Mouse (Mus musculus) midbrain, embryonic 16.5 days (tissue): ENCODE results near the gene Cfap77. TPM values are rescaled to one million over a fixed set of nuclear protein-coding genes. Genes with fewer than 3 reads are reported as not detected.

ENCODE experiments used
- ATAC-seq: fragments of 200-750 bp; cut with Nextera tagmentation; 2 replicates; pipeline ENCODE4 v1.8.0; 2017; ENCODE audit warnings: moderate TSS enrichment
- H3K27ac ChIP-seq: fragments of 300-500 bp; sonication (generic); 2 replicates; pipeline ENCODE4 v1.5.1; 2014; ENCODE audit warnings: mild to moderate bottlenecking, low read length, mixed read lengths
- H3K27me3 ChIP-seq: fragments of 300-500 bp; sonication (generic); 2 replicates; pipeline ENCODE4 v1.6.1; 2014; ENCODE audit warnings: low read depth, low read length, mixed read lengths; ENCODE audit not compliant: control insufficient read depth, insufficient read depth
- H3K36me3 ChIP-seq: fragments of 300-500 bp; sonication (generic); 2 replicates; pipeline ENCODE4 v1.6.1; 2014; ENCODE audit warnings: mild to moderate bottlenecking, low read length, moderate library complexity, mixed read lengths; ENCODE audit not compliant: control insufficient read depth, insufficient read depth
- H3K4me1 ChIP-seq: fragments of 300-500 bp; sonication (generic); 2 replicates; pipeline ENCODE4 v1.6.1; 2014; ENCODE audit warnings: mild to moderate bottlenecking, low read length, mixed read lengths; ENCODE audit not compliant: control insufficient read depth, insufficient read depth
- H3K4me2 ChIP-seq: fragments of 300-500 bp; sonication (generic); 2 replicates; pipeline ENCODE4 v1.6.1; 2014; ENCODE audit warnings: mild to moderate bottlenecking, low read length, mixed read lengths
- H3K4me3 ChIP-seq: fragments of 300-500 bp; sonication (generic); 2 replicates; pipeline ENCODE4 v1.5.1; 2014; ENCODE audit warnings: low read depth, mild to moderate bottlenecking, low read length, moderate library complexity, mixed read lengths
- H3K9ac ChIP-seq: fragments of 300-500 bp; sonication (generic); 2 replicates; pipeline ENCODE4 v1.6.1; 2014; ENCODE audit warnings: low read depth, low read length, mixed read lengths
- H3K9me3 ChIP-seq: fragments of 300-500 bp; sonication (generic); replicated peaks from 2 replicates; pipeline ENCODE4 v1.6.1; 2014; ENCODE audit warnings: mild to moderate bottlenecking, low read length, mixed read lengths; ENCODE audit not compliant: control insufficient read depth, poor library complexity, severe bottlenecking
- WGBS: fragments of 180-500 bp; shearing (Covaris S2); extraction: QIAGEN DNeasy Blood & Tissue Kit; methylation state at CpG from one replicate; pipeline ENCODE4 v1.1.7; 2014; 5-methylcytosine and 5-hydroxymethylcytosine counted together
- polyA plus RNA-seq: library from polyadenylated mRNA; unstranded; fragments of >200 nt; fragmentation: Nextera tagmentation; extraction: Ambion mirVana; gene quantifications from 2 replicates; pipeline ENCODE4 v1.2.1, GENCODE M21; 2015

Gene Cfap77
- polyA plus RNA-seq, 1 experiment from 2014 or later = 1.2 TPM

GRCm38 (mm10) chr2:29054545-29054935 is 326 bp downstream of the Cfap77 start:
- H3K9ac ChIP-seq = peak overlapping the region; percentile 66
- H3K27me3 ChIP-seq = peaks cover 18% of the 10 kb centered on the region
- no peaks in the 10 kb centered on the region for H3K36me3 ChIP-seq
- peaks cover 10% of the 10 kb centered on the region; the same call in 1 of the 2 replicates for H3K4me1 ChIP-seq
- no peak overlapping the region for H3K27ac ChIP-seq
- H3K4me2 ChIP-seq = peak overlapping the region; percentile 81
- WGBS = under 1% methylated on average over 29 of the region's 30 CpGs
- ATAC-seq = peak; percentile 38
- H3K9me3 ChIP-seq = no peaks in the 10 kb centered on the region
- H3K4me3 ChIP-seq = peak overlapping the region; percentile 47

GRCm38 (mm10) chr2:29053802-29054544 is 893 bp downstream of the Cfap77 start:
- H3K4me3 ChIP-seq = peak overlapping the region; percentile 47
- H3K36me3 ChIP-seq = no peaks in the 10 kb centered on the region
- ATAC-seq = peak; percentile 57
- H3K9me3 ChIP-seq = no peaks in the 10 kb centered on the region
- no peak overlapping the region for H3K27ac ChIP-seq
- H3K9ac ChIP-seq = no peak overlapping the region
- 2% methylated on average over 20 of the region's 20 CpGs for WGBS
- H3K4me1 ChIP-seq = peaks cover 10% of the 10 kb centered on the region; the same call in 1 of the 2 replicates
- peak overlapping the region; percentile 81 for H3K4me2 ChIP-seq
- H3K27me3 ChIP-seq = peaks cover 18% of the 10 kb centered on the region

- peak; percentile 34 for ATAC-seq
- no peak overlapping the region for H3K4me2 ChIP-seq
- no peaks in the 10 kb centered on the region for H3K36me3 ChIP-seq
- H3K9me3 ChIP-seq = no peaks in the 10 kb centered on the region
- no peak overlapping the region for H3K4me3 ChIP-seq
- no peak overlapping the region for H3K27ac ChIP-seq
- 28% methylated on average over 4 of the region's 4 CpGs for WGBS
- H3K4me1 ChIP-seq = peaks cover 10% of the 10 kb centered on the region; the same call in 1 of the 2 replicates
- no peak overlapping the region for H3K9ac ChIP-seq
- peaks cover 17% of the 10 kb centered on the region for H3K27me3 ChIP-seq
These were observed 1.9 kb downstream of the Cfap77 start for GRCm38 (mm10) chr2:29052943-29053454.

GRCm38 (mm10) chr2:29051932-29052331 is 2.9 kb downstream of the Cfap77 start:
- H3K27me3 ChIP-seq = peaks cover 18% of the 10 kb centered on the region
- WGBS = 32% methylated on average over 5 of the region's 5 CpGs
- H3K4me3 ChIP-seq = no peak overlapping the region
- H3K27ac ChIP-seq = no peak overlapping the region
- H3K4me1 ChIP-seq = peaks cover 10% of the 10 kb centered on the region; the same call in 1 of the 2 replicates
- no peaks in the 10 kb centered on the region for H3K36me3 ChIP-seq
- H3K9ac ChIP-seq = no peak overlapping the region
- H3K4me2 ChIP-seq = no peak overlapping the region
- ATAC-seq = no peak
- no peaks in the 10 kb centered on the region for H3K9me3 ChIP-seq

- Histone ChIP-seq H3K4me2 (peak overlapping the region; percentile 39), H3K9me3 (no peaks in the 10 kb centered on the region), H3K9ac (peak overlapping the region; percentile 27; the same call in 1 of the 2 replicates), H3K27ac (no peak overlapping the region), H3K4me1 (peaks cover 11% of the 10 kb centered on the region; the same call in 1 of the 2 replicates), H3K27me3 (peaks cover 8% of the 10 kb centered on the region), H3K4me3 (0 out of 2 replicates have a peak overlapping the region, but pooled peaks have one; percentile 10), H3K36me3 (no peaks in the 10 kb centered on the region)
- ATAC-seq = no peak
- WGBS = 4% methylated on average over 16 of the region's 16 CpGs
These were observed 8.7 kb downstream of the Cfap77 start for GRCm38 (mm10) chr2:29046151-29046550.

- WGBS = 93% methylated on average over 5 of the region's 5 CpGs
These were observed 12.7 kb downstream of the Cfap77 start for GRCm38 (mm10) chr2:29042124-29042523.

GRCm38 (mm10) chr2:29041477-29041768 is 13.4 kb downstream of the Cfap77 start:
- Histone ChIP-seq H3K27me3 (peaks cover 5% of the 10 kb centered on the region; the same call in 1 of the 2 replicates), H3K9me3 (no peaks in the 10 kb centered on the region), H3K4me2 (no peak overlapping the region), H3K27ac (peak overlapping the region; percentile 57; the same call in 1 of the 2 replicates), H3K36me3 (no peaks in the 10 kb centered on the region), H3K4me1 (peaks cover 17% of the 10 kb centered on the region), H3K4me3 (no peak overlapping the region), H3K9ac (peak overlapping the region; percentile 25; the same call in 1 of the 2 replicates)
- WGBS = 13% methylated on average over 8 of the region's 8 CpGs
- no peak for ATAC-seq

More at GRCm38 (mm10) chr2:29042124-29042523, 12.7 kb downstream of the Cfap77 start:
- Histone ChIP-seq H3K27ac (no peak overlapping the region), H3K36me3 (no peaks in the 10 kb centered on the region), H3K9me3 (no peaks in the 10 kb centered on the region), H3K4me3 (no peak overlapping the region), H3K9ac (no peak overlapping the region), H3K27me3 (peaks cover 5% of the 10 kb centered on the region; the same call in 1 of the 2 replicates), H3K4me1 (peaks cover 17% of the 10 kb centered on the region), H3K4me2 (no peak overlapping the region)
- no peak for ATAC-seq

- Histone ChIP-seq H3K36me3 (no peaks in the 10 kb centered on the region), H3K27me3 (peaks cover 5% of the 10 kb centered on the region; the same call in 1 of the 2 replicates), H3K9me3 (no peaks in the 10 kb centered on the region), H3K4me3 (no peak overlapping the region), H3K4me1 (peaks cover 13% of the 10 kb centered on the region), H3K9ac (0 out of 2 replicates have a peak overlapping the region, but pooled peaks have one; percentile 25), H3K27ac (peak overlapping the region; percentile 57), H3K4me2 (no peak overlapping the region)
- 9% methylated on average over 18 of the region's 18 CpGs for WGBS
- no peak for ATAC-seq
These were observed 14.0 kb downstream of the Cfap77 start for GRCm38 (mm10) chr2:29040594-29041476.
